Mouse (Mus musculus): ENCODE data around the gene Tfcp2. TPM values are rescaled to one million over a fixed set of nuclear protein-coding genes. Genes with fewer than 3 reads are reported as not detected.
A peak's percentile ranks its signal among the peaks of the same experiment; 100 is the strongest.

Gene Tfcp2
- 2.1 and 4.8 TPM in 2 replicates for total RNA-seq (2015; ENCODE audit: low replicate concordance)
- 7.8 and 13.7 TPM in 2 replicates for total RNA-seq (2017; ENCODE audit: low replicate concordance)

DNA sequence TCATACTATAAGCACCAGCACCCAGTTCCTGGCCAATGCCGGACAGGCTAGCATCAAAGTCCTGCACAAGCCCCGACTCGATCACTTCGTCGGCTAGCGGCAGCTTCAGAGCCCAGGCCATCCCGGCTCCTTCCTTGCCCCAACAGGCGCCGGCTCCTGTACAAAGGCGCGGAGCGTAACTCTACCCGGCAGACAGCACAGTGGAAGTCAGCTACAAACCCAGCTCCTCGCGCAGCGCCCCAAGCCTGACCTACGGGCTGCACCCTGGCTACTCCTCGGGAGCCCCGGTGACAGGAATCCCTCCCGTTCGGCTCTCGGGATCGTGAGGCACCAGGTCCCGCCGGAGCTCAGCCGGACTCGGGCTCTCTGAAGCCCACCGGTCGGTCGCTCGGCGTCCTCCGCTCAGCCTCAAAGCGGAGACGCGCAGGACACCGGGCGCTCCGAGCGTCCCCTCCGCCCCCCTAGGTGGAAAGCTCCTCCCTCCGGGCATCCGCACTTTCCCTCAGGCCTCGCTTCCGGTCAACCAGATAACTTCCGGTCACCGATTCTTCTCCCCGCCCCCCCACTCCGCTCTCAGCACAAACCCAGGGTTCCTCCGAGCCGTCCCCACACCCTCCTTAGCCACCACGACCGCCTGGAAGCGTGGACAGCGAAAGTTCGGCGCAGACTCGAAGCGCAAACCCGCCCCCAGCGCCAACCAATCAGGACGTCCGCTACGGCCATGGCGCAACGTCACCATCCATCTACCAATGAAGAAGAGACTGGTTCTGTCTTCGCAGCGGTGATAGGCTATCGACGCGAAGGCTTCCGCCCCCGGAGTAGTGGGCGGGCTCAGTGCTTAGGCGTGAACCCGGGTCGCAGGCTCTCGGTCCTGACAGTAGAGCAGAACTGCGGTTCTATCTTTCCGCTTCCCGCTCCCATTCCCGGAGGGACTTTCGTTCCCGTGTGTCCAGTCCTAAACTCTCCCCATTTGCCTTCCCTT is at the start of gene Tfcp2:
TSS of gene Tfcp2 (minus strand) at position 683 of the 982 bp plus-strand sequence.
- peak; percentile 97 for ATAC-seq (replicated peaks; ENCODE audit: low FRiP score, poor library complexity, severe bottlenecking)

DNA sequence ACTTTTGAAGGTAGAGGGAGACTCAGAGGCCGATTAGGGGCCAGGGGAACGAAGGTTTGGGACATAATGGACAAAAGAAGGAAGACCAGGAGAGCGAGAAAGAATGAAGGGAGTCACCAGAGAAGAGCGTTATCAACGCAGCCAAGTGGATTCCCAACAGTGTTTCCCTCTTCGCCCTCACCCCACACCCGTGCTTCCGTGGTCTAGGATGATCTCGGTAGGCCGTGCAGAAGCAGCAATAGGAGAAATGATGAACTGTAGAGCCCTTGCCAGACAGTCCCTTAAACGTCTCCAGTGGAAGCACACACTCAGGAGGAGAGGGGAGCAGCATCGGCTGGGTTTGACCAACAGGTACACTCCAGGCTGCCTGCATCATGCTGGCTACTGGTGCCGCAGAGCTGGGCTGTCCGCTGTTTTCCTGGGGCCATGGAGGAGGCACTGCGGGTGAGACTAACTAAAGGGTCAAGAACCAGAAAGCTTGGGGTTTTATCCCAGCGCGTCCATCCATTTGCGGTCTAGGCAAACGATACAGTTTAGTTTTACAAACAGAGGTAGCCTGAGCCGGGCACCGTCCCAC is 49.0 kb upstream of the Tfcp2 start:
- 0 out of 2 replicates have a peak, but pooled peaks have one; percentile 26 for ATAC-seq (replicated peaks; ENCODE audit: low FRiP score, poor library complexity, severe bottlenecking)

DNA sequence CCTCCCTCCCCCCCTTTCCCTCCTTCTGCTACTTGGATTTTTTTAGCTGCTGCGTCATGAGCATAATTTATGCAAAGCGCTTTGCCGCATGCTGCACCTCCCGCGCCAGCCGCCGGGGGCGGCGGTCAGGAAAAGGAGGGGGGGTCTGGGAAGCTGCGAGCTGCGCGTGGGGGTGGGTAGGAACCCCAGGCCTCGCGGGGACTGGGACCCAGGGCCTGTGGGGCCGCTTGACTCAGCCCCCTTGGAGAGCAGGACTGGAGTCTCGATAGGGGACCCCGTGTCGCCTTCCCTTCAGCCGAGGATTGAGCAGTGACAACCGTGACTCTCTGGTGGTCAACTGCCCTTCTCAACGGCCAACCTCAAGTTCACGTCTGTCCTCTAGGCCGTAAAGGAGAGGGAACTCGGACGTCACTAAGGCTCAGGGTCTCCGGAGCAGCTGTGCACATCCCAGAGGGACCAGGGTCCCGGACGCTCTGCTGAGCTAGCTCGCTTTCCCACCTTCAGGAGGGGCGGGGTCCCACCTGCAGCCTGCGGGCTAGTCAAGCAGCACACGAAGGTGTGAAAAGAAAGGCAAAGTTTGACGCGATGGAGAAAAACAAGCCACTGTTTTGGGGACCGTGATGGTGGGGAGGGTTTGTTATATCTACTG is 48.4 kb upstream of the Tfcp2 start:
- no peak for ATAC-seq (replicated peaks; ENCODE audit: low FRiP score, poor library complexity, severe bottlenecking)

DNA sequence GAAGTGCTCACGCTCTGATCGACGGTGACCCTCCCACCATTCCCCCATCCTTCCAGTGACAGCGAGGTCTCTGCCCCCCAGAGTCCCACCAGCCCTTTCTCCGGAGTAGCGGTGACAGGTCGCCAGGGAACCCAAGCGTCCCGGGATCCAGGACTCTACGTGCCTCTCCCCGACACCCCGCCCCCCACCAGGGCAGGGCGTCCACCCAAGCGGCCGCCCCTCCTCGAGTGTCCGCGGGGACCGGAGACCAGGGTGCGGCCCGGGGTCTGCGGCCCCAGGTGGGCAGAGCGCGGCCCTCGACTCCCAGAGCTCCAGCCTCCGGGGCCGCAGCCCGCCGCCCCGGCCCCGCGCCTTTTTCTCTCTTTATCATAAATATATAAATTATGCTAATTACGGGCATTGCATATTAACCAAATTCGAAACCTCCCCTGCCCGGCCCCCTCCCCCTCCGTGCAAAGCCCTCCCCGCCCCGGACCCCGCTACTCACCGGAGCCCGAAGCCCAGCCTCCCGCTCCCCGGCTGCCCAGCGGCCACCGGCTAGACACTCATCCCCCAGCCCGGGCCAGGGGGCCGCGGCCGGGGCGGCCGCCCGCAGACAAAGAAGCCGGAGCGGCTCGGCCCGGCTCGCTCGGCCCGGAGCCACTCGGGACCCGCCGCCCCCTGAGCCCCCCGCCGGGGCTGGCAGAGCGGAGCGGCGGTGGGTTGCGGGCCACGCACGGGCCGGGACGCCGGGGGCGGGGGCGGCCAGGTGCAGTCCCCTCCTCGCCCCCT is 47.7 kb upstream of the Tfcp2 start, which contains the start of gene Pou6f1:
TSS of gene Pou6f1 (minus strand) at position 709 of the 771 bp plus-strand sequence.
- ATAC-seq (replicated peaks; ENCODE audit: low FRiP score, poor library complexity, severe bottlenecking): no peak

DNA sequence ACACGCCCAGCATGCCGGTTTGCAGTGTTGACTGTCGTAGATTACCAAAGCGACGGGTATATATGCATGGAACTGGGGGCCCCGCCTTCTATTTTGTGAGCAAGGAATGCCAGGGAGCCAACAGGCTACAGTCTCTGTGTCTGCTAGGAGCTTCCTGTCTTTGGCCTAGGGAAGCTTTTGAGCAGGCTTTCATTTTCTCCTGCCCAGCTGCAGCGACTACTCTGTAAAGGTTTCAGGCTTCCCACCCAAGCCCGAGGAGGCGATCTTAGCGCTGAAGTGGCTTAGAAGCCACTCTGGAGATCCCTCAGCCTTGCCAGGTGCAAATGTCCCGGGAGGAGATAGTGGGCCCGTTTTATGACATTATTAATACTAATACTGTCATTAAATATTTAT is 47.1 kb upstream of the Tfcp2 start:
- ATAC-seq (replicated peaks; ENCODE audit: low FRiP score, poor library complexity, severe bottlenecking): no peak

DNA sequence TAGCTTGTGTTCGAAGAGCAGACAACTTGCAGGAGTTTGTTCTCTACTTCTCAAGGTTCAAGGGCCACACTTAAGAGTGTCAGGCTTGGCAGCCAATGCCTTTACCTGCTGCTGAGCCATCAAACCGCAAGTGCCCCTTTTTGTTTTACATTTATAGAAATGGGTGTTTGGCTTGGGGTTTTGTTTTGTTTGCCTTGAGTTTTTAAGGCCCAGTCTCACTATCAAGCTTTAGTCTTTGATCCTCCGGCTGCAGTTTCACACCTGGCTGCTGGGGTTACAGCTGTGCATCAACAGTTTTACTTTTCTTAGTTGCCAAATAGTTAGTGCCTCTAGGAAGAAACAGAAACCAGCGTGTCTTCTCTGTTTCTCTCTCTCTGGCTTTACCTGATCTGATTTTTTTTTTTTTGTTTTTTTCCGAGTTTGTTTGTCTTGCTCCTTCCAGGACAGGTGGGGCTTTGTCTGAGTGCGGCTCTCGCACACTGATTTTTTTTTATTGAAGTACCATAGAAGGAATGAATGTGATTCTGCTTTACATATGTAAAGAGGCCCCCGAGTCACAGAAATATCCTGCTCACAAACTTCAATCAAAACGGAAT is 46.6 kb upstream of the Tfcp2 start:
- no peak for ATAC-seq (replicated peaks; ENCODE audit: low FRiP score, poor library complexity, severe bottlenecking)

DNA sequence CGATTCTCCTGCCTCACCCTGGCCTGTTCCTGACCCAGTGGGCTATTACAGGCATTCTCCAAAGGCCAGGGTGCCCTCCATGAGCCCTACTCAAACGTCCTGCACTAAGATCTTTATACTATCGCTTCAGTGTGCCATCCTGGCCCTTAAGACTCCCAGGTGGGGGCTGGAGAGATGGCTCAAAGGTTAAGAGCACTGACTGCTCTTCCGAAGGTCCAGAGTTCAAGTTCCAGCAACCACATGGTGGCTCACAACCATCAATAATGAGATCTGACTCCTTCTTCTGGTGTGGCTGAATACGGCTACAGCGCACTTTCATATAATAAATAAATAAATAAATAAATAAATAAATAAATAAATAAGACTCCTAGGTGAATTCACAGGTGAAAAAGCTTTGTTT is 41.0 kb upstream of the Tfcp2 start:
- no peak for ATAC-seq (replicated peaks; ENCODE audit: low FRiP score, poor library complexity, severe bottlenecking)

DNA sequence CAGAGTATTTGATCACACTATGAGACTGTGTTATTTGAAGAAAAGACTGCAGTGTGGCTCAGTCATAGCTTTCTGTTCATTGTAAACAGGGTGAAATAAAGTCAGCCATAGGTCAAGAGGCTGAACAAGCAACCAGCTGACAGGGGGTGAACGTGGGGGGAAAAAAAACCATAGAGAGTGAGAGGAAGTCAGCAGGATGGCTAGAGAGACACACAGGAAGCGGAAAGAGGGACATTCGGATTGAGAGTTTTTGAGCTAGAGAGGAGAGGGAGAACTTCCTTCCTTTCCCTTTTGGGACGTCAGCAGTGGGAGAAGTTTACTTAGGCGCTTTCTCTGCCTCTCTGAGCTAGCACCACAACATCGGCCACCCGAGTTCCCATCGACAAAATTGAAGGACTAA is 38.6 kb upstream of the Tfcp2 start:
- no peak for ATAC-seq (replicated peaks; ENCODE audit: low FRiP score, poor library complexity, severe bottlenecking)

DNA sequence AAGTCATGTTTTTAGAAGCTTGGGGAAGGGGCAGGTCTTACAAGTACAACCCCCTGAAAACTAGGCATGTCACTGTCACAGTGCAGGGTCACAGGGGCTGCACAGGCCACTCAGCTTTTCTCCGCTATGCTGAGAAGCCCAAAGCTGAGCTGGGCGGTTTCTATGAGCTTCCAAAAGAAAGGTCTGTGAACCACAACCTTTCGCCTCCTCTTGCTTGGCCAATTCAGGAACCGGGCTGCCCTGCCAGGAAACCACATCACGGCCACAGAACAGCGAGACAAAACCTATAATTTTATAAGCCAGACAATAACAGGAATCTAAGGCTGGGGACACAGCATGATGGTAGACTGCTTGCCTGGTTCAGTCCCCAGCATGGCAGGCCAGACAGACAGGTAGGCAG is 36.5 kb upstream of the Tfcp2 start:
- no peak for ATAC-seq (replicated peaks; ENCODE audit: low FRiP score, poor library complexity, severe bottlenecking)

DNA sequence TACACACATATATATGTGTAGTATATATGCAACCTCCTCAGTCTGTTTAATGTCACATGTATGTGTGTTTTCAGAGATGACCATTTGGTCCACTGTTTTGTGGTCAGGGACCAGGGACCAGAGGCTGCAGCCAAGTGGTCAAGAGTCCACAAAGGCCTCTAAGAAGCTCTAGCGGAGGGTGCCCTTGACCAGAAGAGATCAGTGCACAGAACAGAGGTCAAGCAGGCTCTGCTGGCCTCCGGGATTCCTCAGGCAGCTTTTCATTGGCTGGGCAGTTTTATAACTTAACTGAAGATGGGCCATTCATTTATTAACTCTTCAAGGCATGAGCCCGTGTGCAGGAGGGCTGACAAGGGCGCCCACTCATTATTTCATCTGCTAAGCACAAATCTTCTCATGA is 35.4 kb upstream of the Tfcp2 start:
- no peak for ATAC-seq (replicated peaks; ENCODE audit: low FRiP score, poor library complexity, severe bottlenecking)

DNA sequence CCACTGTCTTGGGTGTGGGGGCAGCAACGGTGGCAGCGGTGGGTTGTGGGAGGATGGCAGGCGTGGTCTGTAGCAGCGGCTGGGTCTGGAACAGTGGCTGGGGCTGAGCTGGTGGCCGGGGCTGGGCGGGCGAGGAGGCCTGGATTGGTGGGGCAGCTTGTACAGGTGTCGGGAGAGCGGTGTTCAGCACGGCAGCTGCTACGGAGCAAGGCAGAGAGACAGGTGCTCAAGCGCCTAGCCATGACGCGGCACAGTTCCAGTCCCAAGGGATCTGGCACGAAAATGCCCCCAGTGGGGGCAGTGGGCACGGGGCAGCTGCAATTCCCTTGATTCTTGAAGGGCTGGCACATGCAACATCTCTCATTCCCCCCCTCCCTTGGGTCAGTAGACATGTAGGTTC is 34.1 kb upstream of the Tfcp2 start:
- 0 out of 2 replicates have a peak, but pooled peaks have one; percentile 20 for ATAC-seq (replicated peaks; ENCODE audit: low FRiP score, poor library complexity, severe bottlenecking)

DNA sequence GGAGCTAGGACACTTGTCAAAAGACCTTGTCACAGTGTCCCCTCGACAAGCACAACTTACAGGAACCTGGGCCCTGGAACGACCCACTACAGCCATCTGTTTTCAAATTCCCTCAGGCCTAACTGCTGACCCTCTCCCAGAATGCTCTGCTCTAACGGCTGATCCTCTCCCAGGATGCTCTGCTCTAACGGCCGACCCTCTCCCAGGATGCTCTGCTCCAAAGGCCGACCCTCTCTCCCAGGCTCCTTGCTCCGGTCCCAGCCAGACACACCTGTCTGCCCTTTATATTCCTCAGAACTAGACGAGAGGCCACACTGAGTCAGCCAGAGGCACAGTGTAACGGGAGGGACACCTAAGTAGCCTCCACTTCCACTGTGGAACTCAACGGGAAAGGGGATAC is 28.3 kb upstream of the Tfcp2 start:
- ATAC-seq (replicated peaks; ENCODE audit: low FRiP score, poor library complexity, severe bottlenecking): no peak

DNA sequence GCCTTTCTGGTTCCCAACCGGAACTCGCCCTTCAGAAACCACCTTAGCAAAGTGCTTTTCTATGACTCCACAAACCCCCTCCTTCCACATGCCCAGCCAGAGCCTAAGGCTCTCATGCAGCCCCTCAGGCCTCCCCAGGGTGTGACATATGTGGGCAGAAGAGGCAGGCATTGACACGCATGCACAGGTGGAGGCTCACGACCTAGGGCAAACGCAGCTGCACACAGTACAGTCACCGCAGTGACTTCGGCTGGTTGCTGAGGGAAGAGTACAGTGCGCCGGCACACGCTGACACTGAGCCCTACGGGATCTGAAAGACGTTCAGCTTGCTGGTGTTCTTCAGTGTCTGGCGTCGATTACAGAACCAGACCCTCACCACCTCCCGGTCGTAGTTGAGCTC is 26.2 kb upstream of the Tfcp2 start:
- ATAC-seq (replicated peaks; ENCODE audit: low FRiP score, poor library complexity, severe bottlenecking): no peak

DNA sequence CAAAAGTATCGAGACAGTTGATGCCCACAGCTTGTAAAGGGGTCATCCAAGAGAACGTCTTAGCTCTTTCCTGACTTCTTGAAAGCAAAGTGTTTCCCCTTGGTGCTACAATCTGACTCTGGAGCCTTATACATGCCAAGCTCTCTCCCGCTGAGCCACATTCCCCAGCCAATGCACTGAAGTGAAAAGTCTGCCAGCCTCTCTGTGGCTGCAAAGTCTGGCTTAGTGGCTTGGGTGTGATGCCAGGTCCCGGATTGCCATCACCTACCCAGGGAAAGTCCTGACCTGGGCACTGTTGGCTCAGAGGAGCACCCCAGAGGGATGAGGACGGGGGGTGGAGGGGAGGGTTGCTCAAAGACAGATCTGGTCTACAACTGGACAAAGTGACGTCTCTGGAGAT is 25.0 kb upstream of the Tfcp2 start:
- no peak for ATAC-seq (replicated peaks; ENCODE audit: low FRiP score, poor library complexity, severe bottlenecking)

DNA sequence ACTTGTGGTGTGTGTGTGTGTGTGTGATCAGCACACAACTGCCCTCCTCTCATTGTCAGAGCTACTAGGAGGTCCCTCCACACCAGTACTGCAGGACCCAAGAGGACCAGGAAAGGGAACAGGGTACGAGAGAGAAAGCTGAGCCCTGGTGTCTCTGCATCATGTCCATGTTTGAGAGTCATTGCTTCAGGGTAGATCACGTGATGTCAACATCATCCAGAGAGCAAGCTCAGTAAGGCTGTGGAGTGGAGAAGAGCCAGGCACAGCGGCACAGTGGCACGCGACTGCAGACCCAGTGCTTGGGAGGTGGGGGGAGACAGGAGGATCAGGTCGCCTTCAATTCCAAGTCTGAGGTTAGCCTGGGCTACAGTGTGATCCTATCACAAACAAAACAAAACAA is 24.6 kb upstream of the Tfcp2 start:
- no peak for ATAC-seq (replicated peaks; ENCODE audit: low FRiP score, poor library complexity, severe bottlenecking)

DNA sequence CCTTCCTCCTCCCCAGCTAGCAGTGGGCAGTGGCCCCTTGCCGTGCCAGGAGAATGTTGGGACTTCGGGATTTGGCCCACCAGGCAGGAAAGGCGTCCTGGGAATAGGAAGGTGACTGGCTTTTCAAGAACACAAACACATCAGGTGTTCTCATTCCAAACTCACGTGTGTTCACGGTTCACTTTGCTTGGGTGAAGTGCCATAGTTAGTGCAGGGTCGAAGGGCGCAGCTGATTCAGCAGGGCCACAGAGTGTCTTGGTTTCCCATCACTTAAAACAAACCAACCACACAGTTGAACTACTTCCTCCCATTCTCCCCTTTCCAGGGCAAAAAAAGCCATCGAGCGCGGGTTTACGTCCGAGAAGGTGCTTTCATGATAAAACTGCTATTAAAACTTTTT is 23.6 kb upstream of the Tfcp2 start:
- no peak for ATAC-seq (replicated peaks; ENCODE audit: low FRiP score, poor library complexity, severe bottlenecking)

DNA sequence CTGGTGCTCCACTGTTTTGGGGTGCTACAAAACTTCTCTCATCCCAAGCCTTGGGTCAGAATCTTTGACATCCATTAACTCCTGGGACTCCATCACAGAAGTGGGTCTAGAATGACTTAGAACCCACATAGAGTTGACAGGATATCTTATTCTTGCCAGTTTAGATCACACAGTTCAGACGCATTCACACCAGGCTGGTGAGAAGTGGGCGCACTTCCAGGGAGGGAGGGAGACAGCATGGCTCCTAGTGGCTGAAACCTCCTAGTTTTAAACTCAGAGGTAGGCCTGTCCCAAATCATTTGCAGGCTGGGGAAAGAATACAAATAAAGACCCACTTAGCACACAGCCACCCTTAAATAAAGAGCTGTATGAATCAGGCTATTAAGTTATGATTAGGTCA is 22.6 kb upstream of the Tfcp2 start:
- ATAC-seq (replicated peaks; ENCODE audit: low FRiP score, poor library complexity, severe bottlenecking): no peak

DNA sequence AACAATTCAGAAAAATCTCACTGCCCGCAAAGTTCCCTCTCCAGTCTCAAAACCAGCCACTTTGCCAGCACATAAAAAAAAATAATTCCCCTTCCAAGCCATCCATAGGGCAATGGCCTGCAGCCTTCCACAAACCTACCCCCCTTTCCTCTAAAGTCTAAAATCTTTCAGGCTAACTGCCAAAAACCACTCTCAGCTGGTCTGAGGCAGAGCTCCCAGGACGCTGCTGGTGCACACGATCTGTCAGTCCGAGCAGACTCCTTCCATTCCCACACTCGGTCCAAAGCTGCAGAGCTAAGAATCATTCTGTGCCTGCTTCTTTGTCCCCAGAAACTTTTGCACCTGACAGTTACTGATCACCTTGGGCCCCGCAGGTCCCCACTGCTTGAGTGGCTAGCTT is 22.1 kb upstream of the Tfcp2 start:
- no peak for ATAC-seq (replicated peaks; ENCODE audit: low FRiP score, poor library complexity, severe bottlenecking)

DNA sequence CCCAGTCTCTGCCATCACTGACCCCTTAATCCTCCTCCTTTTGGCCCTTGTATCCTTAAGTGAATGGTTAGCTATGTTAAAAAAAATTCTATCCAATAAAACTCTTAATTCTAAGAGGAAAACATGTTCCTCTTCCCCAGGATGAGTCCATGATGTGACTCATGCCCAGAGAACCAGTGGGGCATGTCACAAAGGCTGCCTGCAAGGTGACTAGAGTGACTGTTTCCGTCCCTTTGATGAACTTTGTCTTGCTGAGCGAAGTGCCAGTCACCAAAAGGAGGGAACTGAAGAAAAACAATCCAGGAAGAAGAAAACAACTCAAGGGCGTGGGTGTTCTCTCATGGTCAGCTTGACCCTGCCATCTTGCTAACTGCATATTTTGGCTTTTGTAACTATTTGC is 17.4 kb upstream of the Tfcp2 start:
- ATAC-seq (replicated peaks; ENCODE audit: low FRiP score, poor library complexity, severe bottlenecking): no peak

DNA sequence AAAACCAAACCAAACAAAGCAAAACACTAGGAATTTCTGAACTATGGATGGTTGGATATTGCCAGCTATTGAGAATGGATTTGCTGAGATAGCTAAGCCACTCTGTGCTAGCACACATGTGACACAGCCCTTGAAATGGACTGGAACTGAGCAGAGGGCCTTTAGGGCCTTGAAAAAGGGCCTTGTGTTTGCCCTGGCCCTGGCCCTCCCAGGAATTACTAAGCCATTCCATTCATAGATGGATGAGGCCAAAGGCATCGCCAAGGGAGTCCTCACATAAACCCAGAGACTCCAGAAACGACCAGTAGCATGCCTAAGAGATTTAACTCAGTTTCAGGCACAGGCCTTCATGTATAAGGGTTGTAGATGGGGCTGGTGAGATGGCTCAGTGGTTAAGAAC is 14.7 kb upstream of the Tfcp2 start:
- ATAC-seq (replicated peaks; ENCODE audit: low FRiP score, poor library complexity, severe bottlenecking): no peak

Data from erythroblast, adult 5-6 weeks (primary cell).